38 mouse cellular contexts compared by ENCODE assay signal in the genomic region with DNA sequence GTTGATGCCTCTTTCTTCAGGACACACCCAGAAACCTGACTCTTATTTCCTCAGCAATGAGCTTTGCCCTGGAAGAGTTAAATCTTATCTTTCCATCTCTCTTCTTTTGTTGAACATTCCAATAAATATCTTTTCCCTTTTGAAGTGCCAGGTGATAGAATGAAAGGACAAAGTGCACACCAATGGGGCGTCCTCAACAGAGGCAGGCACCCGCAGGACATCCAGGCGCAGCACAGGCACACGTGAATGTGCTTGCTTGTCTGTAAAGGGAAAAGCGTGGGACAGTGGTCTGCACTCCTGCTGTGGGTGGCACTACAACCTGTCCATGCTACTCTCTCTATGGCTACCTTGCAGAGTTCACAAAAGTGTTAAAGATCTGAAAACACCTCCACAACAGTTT. TPM values are rescaled to one million over a fixed set of nuclear protein-coding genes. Genes with fewer than 3 reads are reported as not detected.
"Had no signal": no experiment of that assay in that cellular context is flagged by ENCODE, and none has a peak within 500 bp of the region (broad histone marks: within the 10 kb centered on the region; RNA-seq: fewer than 3 reads in every experiment).

No protein-coding gene starts in this region.

- DNase-seq: gastrocnemius, adult 2 months; gastrocnemius, postnatal 10 days; gastrocnemius, postnatal 25 days; heart, adult 18-20 months; heart, postnatal 10 days; heart, postnatal 4 days; kidney, adult 18-20 months; kidney, adult 8-10 months; kidney, postnatal 10 days; kidney, postnatal 25 days; kidney, postnatal 4 days; liver had no signal

- H3K9me3 ChIP-seq: heart, embryonic 10.5 days; heart, embryonic 12.5 days; hindbrain, embryonic 10.5 days; hindbrain, embryonic 12.5 days; limb, embryonic 10.5 days; limb, embryonic 12.5 days had no signal

- H3K27ac ChIP-seq: gastrocnemius, adult 2 months; heart, embryonic 10.5 days; hindbrain, embryonic 10.5 days; hindbrain, embryonic 12.5 days; hindbrain, embryonic 14.5 days; hindbrain, postnatal 0 days; layer of hippocampus, adult 2 months; left cerebral cortex, adult 2 months; limb, embryonic 10.5 days; limb, embryonic 12.5 days had no signal

- H3K27me3 ChIP-seq: heart, embryonic 12.5 days; hindbrain, embryonic 12.5 days; limb, embryonic 12.5 days had no signal

- H3K4me3 ChIP-seq: gastrocnemius, adult 2 months; heart, embryonic 10.5 days; heart, embryonic 12.5 days; hindbrain, embryonic 10.5 days; hindbrain, embryonic 12.5 days; layer of hippocampus, adult 2 months; left cerebral cortex, adult 2 months; limb, embryonic 10.5 days; limb, embryonic 12.5 days had no signal

- ATAC-seq: hindbrain, postnatal 0 days had no signal

- H3K9ac ChIP-seq: heart, embryonic 12.5 days; hindbrain, embryonic 12.5 days; hindbrain, embryonic 14.5 days; limb, embryonic 12.5 days had no signal

- H3K4me2 ChIP-seq: heart, embryonic 12.5 days; hindbrain, embryonic 12.5 days; hindbrain, embryonic 14.5 days; limb, embryonic 12.5 days; liver, embryonic 11.5 days had no signal

RNA-seq across cellular contexts. Expression of gene Zc2hc1b, which starts 12.1 kb away (rescaled TPM):
- total RNA-seq: gastrocnemius, adult 2 months; gastrocnemius, postnatal 10 days; gastrocnemius, postnatal 25 days; gastrocnemius, postnatal 4 days; granulocyte monocyte progenitor cell, adult 5-6 weeks; heart, adult 18-20 months; heart, adult 8-10 months; heart, postnatal 10 days; heart, postnatal 25 days; heart, postnatal 4 days; hindbrain, postnatal 0 days; layer of hippocampus, adult 2 months; layer of hippocampus, postnatal 10 days; layer of hippocampus, postnatal 25 days; left cerebral cortex, adult 2 months; left cerebral cortex, postnatal 14 days; left cerebral cortex, postnatal 36 days had no signal
- polyA plus RNA-seq: frontal cortex, adult 2 months; heart, embryonic 10.5 days; heart, embryonic 12.5 days; heart, embryonic 14.5 days; heart, embryonic 16.5 days; hindbrain, embryonic 10.5 days; hindbrain, embryonic 12.5 days; hindbrain, embryonic 14.5 days; hindbrain, postnatal 0 days; intestine, embryonic 14.5 days; kidney, embryonic 14.5 days; kidney, embryonic 16.5 days; limb, embryonic 10.5 days; limb, embryonic 12.5 days; limb, embryonic 14.5 days; liver, embryonic 11.5 days had no signal
